Mouse (Mus musculus): Measurements from ENCODE around the gene Clca3a1.
A peak's percentile ranks its signal among the peaks of the same experiment; 100 is the strongest.
"Not testable (repeated sequence)": the region's sequence is repeated elsewhere in the genome, so short reads cannot be mapped to it uniquely, and the experiment has no call there.

Gene Clca3a1

DNA sequence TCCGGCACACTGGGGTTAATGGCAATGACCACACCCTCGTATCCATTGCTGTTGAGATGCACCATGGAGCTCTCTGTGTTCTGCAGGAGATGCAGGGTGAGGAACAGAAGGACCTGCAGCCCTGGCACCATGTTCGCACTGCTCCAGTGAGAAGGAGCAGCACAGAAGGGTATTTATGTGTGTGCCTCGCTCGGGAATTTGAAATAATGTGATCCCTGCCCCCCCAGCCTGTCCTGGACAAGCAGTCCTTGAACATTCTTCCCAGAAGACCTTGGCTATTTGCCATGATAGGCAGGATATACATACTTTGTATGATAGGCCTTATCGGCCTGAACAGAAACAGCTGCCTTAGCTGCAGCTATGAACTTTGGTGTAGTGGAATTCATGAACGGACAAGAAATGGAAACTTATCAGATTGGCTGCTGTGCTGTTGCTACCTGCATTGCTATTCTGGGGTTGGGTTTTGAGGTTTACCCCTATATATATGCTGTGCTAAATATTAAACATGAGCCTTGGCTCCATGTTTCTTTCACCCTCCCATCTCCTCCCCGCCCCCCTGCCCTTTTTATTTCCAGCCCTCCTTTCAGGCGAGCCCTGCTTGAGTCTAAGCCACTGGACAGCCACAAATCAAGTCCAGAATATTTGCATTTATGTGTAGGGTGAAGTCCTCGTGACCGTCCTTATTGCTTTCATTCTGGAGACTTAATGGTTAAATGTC is at the start of gene Clca3a1:
Gene Clca3a1, minus strand, starts transcription at position 386 of the 718 bp plus-strand sequence.
- DNase-seq, result peak in 1 of 2 experiments; percentile 24

DNA sequence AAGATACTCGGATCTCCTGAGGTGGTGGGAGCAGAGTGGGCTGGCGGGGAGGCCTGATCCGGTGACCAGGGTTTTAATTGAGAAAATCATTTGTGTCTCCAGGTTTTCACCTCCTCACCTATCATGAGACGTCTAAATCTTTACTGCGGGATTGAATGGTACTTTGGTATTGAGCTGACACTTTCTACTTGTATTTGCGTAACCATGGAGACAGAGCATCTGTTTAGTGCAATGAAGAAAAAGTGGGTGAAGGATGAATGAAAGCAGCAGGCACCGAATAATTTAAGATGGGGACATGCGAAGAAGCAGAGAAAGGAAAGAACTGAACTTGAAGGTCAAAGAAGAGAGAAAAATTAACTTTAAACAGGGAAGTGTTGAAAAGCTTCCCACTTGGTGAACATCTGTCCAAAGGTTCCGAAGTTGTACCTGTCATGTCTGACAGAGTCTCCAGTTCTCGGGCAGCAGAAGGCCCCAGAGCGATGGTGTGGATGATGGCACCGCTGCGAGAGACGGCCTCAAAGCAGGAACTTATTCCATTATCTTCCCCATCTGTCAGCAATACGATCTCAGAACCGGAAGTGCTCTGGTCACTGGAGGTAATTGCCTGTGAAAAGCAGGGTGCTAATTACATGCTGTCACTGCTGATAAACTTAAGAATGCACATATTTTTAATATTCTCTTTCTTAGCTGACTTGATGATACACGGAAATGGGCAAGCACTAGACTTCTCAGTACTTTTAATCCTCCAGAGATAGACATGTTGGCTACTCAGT is 47.6 kb upstream of the Clca3a1 start:
- DNase-seq, result not testable (repeated sequence)

DNA sequence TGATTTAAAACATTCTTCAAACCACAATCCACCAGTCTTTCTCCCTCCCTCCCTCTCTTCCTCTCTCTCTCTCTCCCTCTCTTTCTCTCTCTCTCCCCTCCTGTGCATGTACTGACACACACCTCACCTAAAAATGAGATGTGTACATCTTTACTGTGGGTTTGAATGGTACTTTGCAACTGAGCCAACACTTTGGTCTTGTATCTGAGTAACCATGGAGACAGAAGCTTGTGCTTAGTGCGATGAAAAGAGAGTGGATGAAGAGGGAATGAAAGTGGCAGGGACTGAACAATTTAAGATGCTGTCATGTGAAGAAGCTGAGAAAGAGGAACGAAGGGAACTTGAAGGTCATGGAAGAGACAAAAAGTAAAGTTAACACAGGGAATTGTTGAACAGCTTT is 45.8 kb upstream of the Clca3a1 start:
- not testable (repeated sequence) for DNase-seq

DNA sequence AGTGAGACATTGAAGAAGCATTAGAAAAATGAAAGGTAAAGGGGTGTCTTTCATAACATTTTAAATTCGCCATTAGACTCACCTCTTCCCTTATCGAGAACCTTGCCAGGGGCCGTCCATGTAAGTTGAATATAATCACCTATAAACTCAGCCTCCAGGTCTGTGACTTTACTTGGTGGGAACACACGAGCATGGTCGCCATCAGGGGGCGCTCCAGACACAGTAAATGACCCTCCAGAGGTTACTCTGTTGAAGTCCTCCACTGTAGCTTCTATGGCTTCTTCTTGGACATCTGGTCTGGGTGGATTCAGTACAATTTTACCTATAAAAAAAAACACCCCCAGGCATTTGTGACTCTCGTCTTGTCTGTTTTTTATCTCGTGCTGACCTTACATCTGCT is 41.1 kb upstream of the Clca3a1 start:
- DNase-seq, result peak in 1 of 2 experiments; percentile 3

DNA sequence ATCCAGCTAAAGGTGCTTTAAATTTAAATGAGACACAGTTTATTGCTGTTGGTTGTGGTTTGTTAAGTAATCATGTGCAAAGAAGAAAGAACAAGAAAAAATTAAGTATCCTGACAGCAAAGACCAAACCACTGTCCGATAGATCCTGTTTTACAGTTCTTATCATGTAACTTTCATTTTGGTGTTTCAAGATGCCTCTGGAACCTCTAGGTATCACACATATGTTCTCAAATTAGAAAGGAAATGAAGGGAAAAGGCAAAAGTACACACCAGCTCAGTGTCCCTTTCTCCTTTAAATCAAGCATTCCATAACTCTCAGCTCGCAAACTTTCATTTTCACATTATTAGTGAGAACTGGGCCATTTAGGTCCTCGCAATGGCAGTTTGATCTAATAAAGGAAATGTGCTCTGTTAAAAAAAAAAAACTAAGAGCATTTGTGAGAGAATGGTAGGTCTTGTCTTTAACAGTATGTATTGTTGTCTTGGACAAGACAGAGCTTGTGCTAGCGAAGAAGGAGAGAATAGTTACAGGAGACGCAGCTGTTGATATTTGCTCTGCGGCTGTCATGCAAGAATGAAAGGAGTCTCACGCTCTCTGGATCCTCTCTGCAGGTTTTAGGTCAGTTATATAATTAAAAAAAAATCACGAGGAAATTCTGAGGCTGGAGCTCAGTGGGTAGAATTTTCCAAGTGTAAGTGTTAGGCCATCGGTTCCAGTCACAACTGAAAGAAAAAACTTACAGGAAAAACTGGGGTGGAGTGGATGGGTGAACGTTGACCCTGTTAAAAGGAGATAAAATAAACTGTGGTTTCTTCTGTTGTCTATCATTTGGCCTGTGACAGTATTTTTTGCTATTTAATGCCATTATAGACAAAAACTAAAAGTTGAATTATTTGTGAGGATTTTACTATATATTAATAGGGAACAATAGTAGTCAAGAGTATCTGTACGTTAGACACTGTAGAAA is 24.7 kb upstream of the Clca3a1 start:
- DNase-seq, result no peak

DNA sequence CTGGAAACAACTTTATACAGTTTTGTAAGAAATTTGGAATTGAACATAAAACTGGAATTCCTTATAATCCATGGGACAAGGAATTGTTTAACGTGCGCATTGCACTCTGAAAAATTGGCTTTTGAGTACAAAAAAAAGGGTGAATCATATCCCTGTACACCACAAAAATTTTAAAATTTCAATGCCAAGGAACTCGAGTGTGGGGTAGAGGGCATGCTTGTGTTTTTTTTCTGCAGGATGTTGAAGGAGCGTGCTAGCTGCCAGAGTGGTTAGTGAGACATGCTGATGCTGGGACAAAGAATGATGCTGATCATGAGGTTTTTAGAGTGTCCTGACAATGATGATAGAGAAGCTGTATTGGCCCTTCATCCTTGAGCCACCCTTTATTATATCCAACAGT is 4.4 kb upstream of the Clca3a1 start:
- DNase-seq, result no peak

DNA sequence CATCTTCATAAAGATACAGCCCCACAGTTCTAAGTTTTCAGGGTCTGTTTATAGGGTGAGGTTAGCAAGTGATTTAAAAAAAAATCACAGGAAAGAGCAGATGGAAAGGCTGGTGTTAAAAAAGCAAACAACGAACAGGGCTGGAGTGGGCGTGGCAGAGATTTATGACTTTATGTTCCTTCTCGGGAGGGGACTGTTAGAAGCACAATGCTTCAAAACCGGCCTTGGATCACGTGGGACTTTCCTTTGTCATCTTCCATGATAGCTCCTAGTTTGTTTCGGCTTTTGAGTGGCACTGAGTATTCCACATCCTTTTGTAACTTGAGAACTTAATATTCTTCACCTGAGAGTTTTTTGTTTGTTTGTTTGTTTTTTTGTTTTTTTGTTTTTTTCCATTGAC is 677 bp upstream of the Clca3a1 start:
- DNase-seq, result peak in 1 of 2 experiments; percentile 6

DNA sequence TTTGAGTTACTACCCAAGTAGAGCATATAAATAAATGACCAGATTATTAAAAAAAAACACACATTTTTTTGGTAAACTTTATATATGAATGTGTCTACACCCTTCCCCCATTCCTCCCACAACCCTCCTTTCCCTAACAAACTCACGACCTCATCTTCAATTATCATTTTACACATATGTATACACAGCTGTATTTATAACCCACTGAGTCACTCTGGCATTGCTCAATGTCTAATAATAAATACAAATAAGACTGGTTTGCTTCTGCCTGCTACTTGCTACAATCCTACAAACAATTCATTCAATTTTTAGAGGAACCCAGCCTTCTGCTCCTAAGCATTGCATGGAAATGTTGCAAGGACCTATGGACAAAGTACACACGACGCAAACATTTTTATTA is 1.1 kb downstream of the Clca3a1 start:
- DNase-seq, result no peak

DNA sequence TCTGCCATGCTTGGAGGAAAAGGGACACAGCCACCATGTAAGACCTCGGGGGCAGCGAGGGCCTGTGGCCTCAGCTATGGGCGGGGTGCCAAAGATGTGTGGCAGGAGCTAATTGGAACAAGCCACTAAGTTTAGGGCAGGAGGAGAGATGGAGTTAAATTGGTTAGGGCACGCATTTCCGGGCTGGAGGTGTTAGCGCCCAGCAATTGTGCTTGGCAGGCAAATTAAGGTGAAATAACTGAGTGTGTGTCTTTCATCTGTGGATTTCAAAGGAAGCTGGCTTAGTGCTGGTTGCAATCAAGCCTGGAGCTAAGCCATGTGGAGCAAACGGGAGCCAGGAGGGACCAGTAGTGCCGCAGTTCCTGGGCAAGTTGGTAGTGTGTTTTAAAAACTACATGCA is 4.7 kb downstream of the Clca3a1 start:
- not testable (repeated sequence) for DNase-seq

DNA sequence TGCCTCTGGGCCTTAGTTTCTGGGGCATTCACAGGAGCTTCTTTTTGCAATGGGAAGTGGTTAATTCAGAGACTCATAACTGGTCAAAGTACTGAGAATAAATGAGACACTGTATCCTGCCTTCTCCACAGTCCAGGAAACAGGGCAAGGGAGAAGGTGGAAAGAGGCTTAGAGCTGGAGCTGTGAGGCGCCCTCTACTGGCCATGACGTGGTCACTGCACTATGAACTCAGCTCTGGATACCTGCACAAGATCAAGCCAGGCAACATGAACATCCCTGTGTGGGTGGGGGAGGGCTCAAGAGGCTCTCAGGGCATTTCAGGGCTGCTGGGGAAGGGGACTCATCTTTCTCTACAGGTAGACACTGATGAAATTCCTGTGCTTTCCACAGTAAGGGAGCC is 7.7 kb downstream of the Clca3a1 start:
- peak in 1 of 2 experiments; percentile 7 for DNase-seq

DNA sequence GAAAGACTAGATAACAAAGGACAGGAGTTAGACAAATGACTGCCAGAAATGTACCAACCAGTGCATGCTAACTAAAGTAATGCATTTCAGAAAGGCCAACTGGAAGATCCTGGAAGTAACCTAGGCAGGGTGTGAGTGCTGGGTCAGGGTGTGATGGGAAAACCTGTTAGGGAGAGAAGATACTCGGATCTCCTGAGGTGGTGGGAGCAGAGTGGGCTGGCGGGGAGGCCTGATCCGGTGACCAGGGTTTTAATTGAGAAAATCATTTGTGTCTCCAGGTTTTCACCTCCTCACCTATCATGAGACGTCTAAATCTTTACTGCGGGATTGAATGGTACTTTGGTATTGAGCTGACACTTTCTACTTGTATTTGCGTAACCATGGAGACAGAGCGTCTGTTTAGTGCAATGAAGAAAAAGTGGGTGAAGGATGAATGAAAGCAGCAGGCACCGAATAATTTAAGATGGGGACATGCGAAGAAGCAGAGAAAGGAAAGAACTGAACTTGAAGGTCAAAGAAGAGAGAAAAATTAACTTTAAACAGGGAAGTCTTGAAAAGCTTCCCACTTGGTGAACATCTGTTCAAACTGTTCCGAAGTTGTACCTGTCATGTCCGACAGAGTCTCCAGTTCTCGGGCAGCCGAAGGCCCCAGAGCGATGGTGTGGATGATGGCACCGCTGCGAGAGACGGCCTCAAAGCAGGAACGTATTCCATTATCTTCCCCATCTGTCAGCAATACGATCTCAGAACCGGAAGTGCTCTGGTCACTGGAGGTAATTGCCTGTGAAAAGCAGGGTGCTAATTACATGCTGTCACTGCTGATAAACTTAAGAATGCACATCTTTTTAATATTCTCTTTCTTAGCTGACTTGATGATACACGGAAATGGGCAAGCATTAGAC is 11.5 kb downstream of the Clca3a1 start:
- not testable (repeated sequence) for DNase-seq

DNA sequence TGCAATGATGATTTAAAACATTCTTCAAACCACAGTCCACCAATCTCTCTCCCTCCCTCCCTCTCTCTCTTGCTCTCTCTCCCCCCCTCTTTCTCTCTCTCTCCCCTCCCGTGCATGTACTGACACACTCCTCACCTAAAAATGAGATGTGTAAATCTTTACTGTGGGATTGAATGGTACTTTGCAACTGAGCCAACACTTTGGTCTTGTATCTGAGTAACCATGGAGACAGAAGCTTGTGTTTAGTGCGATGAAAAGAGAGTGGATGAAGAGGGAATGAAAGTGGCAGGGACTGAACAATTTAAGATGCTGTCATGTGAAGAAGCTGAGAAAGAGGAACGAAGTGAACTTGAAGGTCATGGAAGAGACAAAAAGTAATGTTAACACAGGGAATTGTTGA is 13.1 kb downstream of the Clca3a1 start:
- not testable (repeated sequence) for DNase-seq

DNA sequence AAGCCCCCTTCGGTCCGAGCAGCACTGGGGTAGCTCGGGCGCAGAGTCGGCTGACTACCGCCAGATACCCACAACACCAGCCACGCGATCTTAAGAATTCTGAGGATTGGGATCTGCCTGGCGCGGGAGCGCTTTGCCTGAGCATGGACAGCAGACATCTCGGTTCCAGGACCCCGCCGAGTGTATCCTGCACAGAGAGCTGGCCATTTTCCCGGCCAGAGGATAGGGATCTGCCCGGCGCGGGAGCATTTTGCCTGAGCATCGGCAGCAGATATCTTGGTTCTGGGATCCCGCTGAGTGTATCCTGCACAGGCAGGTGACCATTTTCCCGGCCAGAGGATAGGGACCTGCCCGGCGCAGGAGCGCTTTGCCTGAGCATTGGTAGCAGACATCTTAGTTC is 22.4 kb downstream of the Clca3a1 start:
- not testable (repeated sequence) for DNase-seq

DNA sequence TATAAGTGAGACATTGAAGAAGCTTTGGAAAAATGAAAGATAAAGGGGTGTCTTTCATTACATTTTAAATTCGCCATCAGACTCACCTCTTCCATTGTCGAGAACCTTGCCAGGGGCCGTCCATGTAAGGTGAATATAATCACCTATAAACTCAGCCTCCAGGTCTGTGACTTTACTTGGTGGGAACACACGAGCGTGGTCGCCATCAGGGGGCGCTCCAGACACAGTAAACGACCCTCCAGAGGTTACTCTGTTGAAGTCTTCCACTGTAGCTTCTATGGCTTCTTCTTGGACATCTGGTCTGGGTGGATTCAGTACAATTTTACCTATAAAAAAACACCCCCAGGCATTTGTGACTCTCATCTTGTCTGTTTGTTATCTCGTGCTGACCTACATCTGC is 23.9 kb downstream of the Clca3a1 start:
- peak in 1 of 2 experiments; percentile 24 for DNase-seq

DNA sequence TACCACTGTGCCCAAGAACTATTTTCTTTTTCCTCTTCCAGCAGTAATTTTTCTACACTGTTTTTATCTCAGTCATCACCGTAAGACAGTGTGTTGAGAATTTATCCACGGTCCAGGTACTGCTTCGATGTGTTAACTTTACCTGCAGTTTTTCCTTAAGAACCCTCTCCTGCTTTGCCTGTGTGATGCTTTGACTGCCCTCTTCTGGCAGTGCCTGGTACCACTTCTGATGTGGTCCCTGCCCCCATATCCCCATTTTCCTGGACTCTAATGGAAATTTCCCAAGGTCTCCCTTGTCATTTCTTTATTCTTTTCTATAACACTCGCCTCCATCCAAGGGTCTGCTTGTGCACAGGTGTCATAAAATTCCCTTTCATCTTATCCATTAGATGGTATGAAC is 37.3 kb downstream of the Clca3a1 start:
- DNase-seq, result peak; percentile 49 to 56

DNA sequence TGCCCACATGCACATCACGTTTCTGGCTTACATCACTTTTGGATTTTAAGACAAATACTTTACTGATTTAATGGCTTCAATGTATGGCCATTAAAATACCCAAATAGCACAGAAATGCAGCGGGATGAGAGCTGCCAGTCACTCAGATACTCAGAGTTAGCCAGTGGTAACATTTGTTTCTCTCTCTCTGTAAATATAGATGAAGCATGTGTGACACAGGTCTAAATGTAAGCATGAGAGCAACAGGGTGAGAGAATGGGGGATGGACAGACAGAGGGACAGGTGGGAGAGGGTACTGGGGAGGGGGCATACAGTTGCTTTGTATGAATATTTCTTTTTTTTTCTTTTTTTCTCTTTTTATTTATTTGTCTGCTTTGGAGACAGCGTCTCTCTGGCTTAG is 38.2 kb downstream of the Clca3a1 start:
- DNase-seq, result not testable (repeated sequence)

DNA sequence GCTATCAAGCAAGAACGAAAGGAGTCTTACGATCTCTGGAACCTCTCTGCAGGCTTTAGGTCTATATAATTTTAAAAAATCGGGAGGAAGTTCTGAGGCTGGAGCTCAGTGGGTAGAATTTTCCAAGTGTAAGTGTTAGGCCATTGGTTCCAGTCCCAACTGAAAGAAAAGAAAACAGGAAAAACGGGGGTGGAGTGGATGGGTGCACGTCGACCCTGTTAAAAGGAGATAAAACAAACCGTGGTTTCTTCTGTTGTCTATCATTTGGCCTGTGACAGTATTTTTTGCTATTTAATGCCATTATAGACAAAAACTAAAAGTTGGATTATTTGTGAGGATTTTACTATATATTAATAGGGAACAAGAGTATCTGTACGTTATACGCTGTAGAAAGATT is 38.9 kb downstream of the Clca3a1 start:
- no peak for DNase-seq

DNA sequence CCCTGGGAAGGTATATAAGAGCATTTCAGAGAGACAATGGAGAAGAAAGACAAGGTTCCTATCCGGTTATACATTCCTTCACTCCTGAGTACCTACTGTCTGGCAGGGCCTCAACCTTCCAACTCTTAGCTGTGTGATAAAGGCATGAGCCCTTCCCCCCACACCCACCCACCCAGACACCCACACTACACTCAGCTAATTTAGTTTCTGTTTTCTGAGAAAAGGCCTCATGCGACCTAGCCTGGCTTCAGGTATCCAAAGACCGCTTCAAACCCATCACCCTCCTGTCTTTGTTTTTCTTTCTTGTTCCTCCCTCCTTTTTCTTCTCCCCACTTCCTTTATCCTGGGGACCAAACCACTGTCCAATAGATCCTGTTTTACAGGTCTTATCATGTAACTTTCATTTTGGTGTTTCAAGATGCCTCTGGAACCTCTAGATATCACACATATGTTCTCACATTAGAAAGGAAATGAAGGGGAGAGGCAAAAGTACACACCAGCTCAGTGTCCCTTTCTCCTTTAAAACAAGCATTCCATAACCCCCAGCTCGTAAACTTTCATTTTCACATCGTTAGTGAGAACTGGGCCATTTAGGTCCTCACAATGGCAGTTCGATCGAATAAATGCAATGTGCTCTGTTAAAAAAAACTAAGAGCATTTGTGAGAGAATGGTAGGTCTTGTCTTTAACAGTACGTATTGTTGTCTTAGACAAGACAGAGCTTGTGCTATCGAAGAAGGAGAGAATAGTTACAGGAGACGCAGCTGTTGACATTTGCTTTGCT is 39.5 kb downstream of the Clca3a1 start:
- DNase-seq, result no peak

DNA sequence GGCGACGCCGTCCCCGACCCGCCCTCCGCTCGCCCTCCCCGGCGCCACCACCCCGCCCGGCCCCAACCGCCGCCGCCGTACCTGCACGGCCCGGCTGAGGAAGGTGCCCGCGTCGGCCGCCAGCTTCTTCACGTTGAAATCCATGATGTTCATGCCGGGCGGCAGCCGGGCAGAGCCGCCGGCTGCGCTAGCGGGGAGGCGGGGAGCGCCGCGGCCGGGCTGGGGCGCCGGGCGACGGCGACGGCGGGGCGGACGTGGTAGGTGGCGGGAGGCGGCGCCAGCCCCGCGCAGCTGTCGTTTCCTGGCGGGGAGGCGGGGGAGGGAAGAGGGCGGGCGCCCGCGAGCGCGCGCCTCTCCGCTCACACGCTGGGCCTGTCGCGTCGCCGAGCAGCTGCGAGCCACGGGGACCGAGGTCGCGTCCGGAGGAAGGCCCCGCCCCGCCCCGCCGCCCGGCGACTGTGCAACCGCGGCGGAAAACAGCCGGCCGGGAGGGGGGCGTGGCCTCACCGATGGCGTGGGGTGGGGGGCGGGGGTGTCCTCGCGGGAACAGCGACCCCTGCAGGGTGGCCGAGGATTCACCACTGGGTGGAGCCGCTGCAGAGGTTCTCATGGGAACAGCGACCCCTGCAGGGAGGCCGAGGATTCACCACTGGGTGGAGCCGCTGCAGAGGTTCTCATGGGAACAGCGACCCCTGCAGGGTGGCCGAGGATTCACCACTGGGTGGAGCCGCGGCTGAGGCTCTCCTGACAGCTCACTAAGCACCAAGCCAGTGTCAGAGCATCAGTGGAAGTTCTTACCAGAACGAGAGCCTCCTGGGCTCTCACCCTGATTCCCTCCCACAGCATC is 40.7 kb downstream of the Clca3a1 start, which contains the start of gene Sh3glb1:
Gene Sh3glb1, minus strand, starts transcription at position 435 of the 847 bp plus-strand sequence.
- peak; percentile 94 to 96 for DNase-seq
